Mouse (Mus musculus): ENCODE results near the gene Dab2ip. TPM values are rescaled to one million over a fixed set of nuclear protein-coding genes. Genes with fewer than 3 reads are reported as not detected.
A peak's percentile ranks its signal among the peaks of the same experiment; 100 is the strongest.

Gene Dab2ip
- polyA plus RNA-seq, 1 experiment from 2014 or later = 49.0 TPM

- Histone ChIP-seq H3K9ac (ENCODE audit: low read depth, low read length) (no peak overlapping the region), H3K4me2 (no peak overlapping the region), H3K27me3 (ENCODE audit: control insufficient read depth, insufficient read depth, low read length) (no peaks in the 10 kb centered on the region), H3K36me3 (ENCODE audit: control insufficient read depth, insufficient read depth, low read length) (no peaks in the 10 kb centered on the region), H3K9me3 (replicated peaks; ENCODE audit: control insufficient read depth, low read length) (no peaks in the 10 kb centered on the region), H3K4me3 (ENCODE audit: low read depth, low read length) (no peak overlapping the region), H3K4me1 (ENCODE audit: control insufficient read depth, insufficient read depth, low read length) (peaks cover 29% of the 10 kb centered on the region), H3K27ac (ENCODE audit: low read depth, low read length) (no peak overlapping the region)
- no peak for ATAC-seq (replicated peaks; ENCODE audit: insufficient number of reproducible peaks, low FRiP score, low TSS enrichment)
- 52% methylated on average over 4 of the region's 4 CpGs for WGBS (ENCODE audit: insufficient replicate concordance)
These were observed 8.9 kb upstream of the Dab2ip start for GRCm38 (mm10) chr2:35549191-35549590.

- 85% methylated on average over 9 of the region's 9 CpGs for WGBS (ENCODE audit: insufficient replicate concordance)
- ATAC-seq (replicated peaks; ENCODE audit: insufficient number of reproducible peaks, low FRiP score, low TSS enrichment) = no peak
- Histone ChIP-seq H3K36me3 (ENCODE audit: control insufficient read depth, insufficient read depth, low read length) (no peaks in the 10 kb centered on the region), H3K9me3 (replicated peaks; ENCODE audit: control insufficient read depth, low read length) (no peaks in the 10 kb centered on the region), H3K9ac (ENCODE audit: low read depth, low read length) (no peak overlapping the region), H3K4me3 (ENCODE audit: low read depth, low read length) (no peak overlapping the region), H3K27me3 (ENCODE audit: control insufficient read depth, insufficient read depth, low read length) (no peaks in the 10 kb centered on the region), H3K4me2 (no peak overlapping the region), H3K27ac (ENCODE audit: low read depth, low read length) (no peak overlapping the region), H3K4me1 (ENCODE audit: control insufficient read depth, insufficient read depth, low read length) (peaks cover 25% of the 10 kb centered on the region)
These were observed 8.0 kb upstream of the Dab2ip start for GRCm38 (mm10) chr2:35550097-35550496.

- H3K27ac ChIP-seq (ENCODE audit: low read depth, low read length) = no peak overlapping the region
These were observed 1.1 kb upstream of the Dab2ip start for GRCm38 (mm10) chr2:35556918-35557486.

GRCm38 (mm10) chr2:35558826-35559550 is 922 bp downstream of the Dab2ip start:
- H3K4me3 ChIP-seq (ENCODE audit: low read depth, low read length) = peak overlapping the region; percentile 21; the same call in 1 of the 2 replicates
- H3K4me2 ChIP-seq = peak overlapping the region; percentile 48
- ATAC-seq (replicated peaks; ENCODE audit: insufficient number of reproducible peaks, low FRiP score, low TSS enrichment) = no peak
- peaks cover 37% of the 10 kb centered on the region for H3K4me1 ChIP-seq (ENCODE audit: control insufficient read depth, insufficient read depth, low read length)
- peak overlapping the region; percentile 65 for H3K9ac ChIP-seq (ENCODE audit: low read depth, low read length)
- peak overlapping the region; percentile 32 for H3K27ac ChIP-seq (ENCODE audit: low read depth, low read length)
- no peaks in the 10 kb centered on the region for H3K27me3 ChIP-seq (ENCODE audit: control insufficient read depth, insufficient read depth, low read length)
- H3K36me3 ChIP-seq (ENCODE audit: control insufficient read depth, insufficient read depth, low read length) = no peaks in the 10 kb centered on the region
- 79% methylated on average over 4 of the region's 4 CpGs for WGBS (ENCODE audit: insufficient replicate concordance)
- no peaks in the 10 kb centered on the region for H3K9me3 ChIP-seq (replicated peaks; ENCODE audit: control insufficient read depth, low read length)

More at GRCm38 (mm10) chr2:35556918-35557486, 1.1 kb upstream of the Dab2ip start:
- H3K9me3 ChIP-seq (replicated peaks; ENCODE audit: control insufficient read depth, low read length) = no peaks in the 10 kb centered on the region
- no peak overlapping the region for H3K4me3 ChIP-seq (ENCODE audit: low read depth, low read length)
- H3K4me1 ChIP-seq (ENCODE audit: control insufficient read depth, insufficient read depth, low read length) = peaks cover 33% of the 10 kb centered on the region
- H3K27me3 ChIP-seq (ENCODE audit: control insufficient read depth, insufficient read depth, low read length) = no peaks in the 10 kb centered on the region
- H3K4me2 ChIP-seq = no peak overlapping the region
- WGBS (ENCODE audit: insufficient replicate concordance) = 55% methylated on average over 5 of the region's 5 CpGs
- H3K36me3 ChIP-seq (ENCODE audit: control insufficient read depth, insufficient read depth, low read length) = no peaks in the 10 kb centered on the region
- no peak for ATAC-seq (replicated peaks; ENCODE audit: insufficient number of reproducible peaks, low FRiP score, low TSS enrichment)
- no peak overlapping the region for H3K9ac ChIP-seq (ENCODE audit: low read depth, low read length)

GRCm38 (mm10) chr2:35559551-35559835 is 1.4 kb downstream of the Dab2ip start:
- H3K9ac ChIP-seq (ENCODE audit: low read depth, low read length) = no peak overlapping the region
- no peaks in the 10 kb centered on the region for H3K27me3 ChIP-seq (ENCODE audit: control insufficient read depth, insufficient read depth, low read length)
- H3K4me1 ChIP-seq (ENCODE audit: control insufficient read depth, insufficient read depth, low read length) = peaks cover 40% of the 10 kb centered on the region
- 45% methylated on average over 2 of the region's 2 CpGs for WGBS (ENCODE audit: insufficient replicate concordance)
- no peak for ATAC-seq (replicated peaks; ENCODE audit: insufficient number of reproducible peaks, low FRiP score, low TSS enrichment)
- no peaks in the 10 kb centered on the region for H3K9me3 ChIP-seq (replicated peaks; ENCODE audit: control insufficient read depth, low read length)
- no peak overlapping the region; the same call in 1 of the 2 replicates for H3K27ac ChIP-seq (ENCODE audit: low read depth, low read length)
- no peaks in the 10 kb centered on the region for H3K36me3 ChIP-seq (ENCODE audit: control insufficient read depth, insufficient read depth, low read length)
- no peak overlapping the region for H3K4me3 ChIP-seq (ENCODE audit: low read depth, low read length)
- peak overlapping the region; percentile 48 for H3K4me2 ChIP-seq

GRCm38 (mm10) chr2:35563722-35564121 is 5.7 kb downstream of the Dab2ip start:
- 38% methylated on average over 4 of the region's 4 CpGs for whole genome bisulfite sequencing (ENCODE audit: insufficient replicate concordance)
- peak; percentile 44; the same call in 1 of the 2 replicates for ATAC-seq (replicated peaks; ENCODE audit: insufficient number of reproducible peaks, low FRiP score, low TSS enrichment)
- Histone ChIP-seq H3K9ac (ENCODE audit: low read depth, low read length) (peak overlapping the region; percentile 17; the same call in 1 of the 2 replicates), H3K4me1 (ENCODE audit: control insufficient read depth, insufficient read depth, low read length) (peaks cover 37% of the 10 kb centered on the region), H3K36me3 (ENCODE audit: control insufficient read depth, insufficient read depth, low read length) (no peaks in the 10 kb centered on the region), H3K4me3 (ENCODE audit: low read depth, low read length) (no peak overlapping the region), H3K4me2 (no peak overlapping the region), H3K27me3 (ENCODE audit: control insufficient read depth, insufficient read depth, low read length) (no peaks in the 10 kb centered on the region), H3K9me3 (replicated peaks; ENCODE audit: control insufficient read depth, low read length) (no peaks in the 10 kb centered on the region), H3K27ac (ENCODE audit: low read depth, low read length) (peak overlapping the region; percentile 86)

GRCm38 (mm10) chr2:35565051-35565836 is 7.2 kb downstream of the Dab2ip start:
- ATAC-seq (replicated peaks; ENCODE audit: insufficient number of reproducible peaks, low FRiP score, low TSS enrichment) = no peak
- Histone ChIP-seq H3K4me2 (no peak overlapping the region), H3K4me3 (ENCODE audit: low read depth, low read length) (no peak overlapping the region), H3K27ac (ENCODE audit: low read depth, low read length) (no peak overlapping the region), H3K27me3 (ENCODE audit: control insufficient read depth, insufficient read depth, low read length) (no peaks in the 10 kb centered on the region), H3K9ac (ENCODE audit: low read depth, low read length) (no peak overlapping the region), H3K36me3 (ENCODE audit: control insufficient read depth, insufficient read depth, low read length) (no peaks in the 10 kb centered on the region), H3K4me1 (ENCODE audit: control insufficient read depth, insufficient read depth, low read length) (peaks cover 27% of the 10 kb centered on the region), H3K9me3 (replicated peaks; ENCODE audit: control insufficient read depth, low read length) (no peaks in the 10 kb centered on the region)
- WGBS (ENCODE audit: insufficient replicate concordance) = 84% methylated on average over 6 of the region's 6 CpGs

GRCm38 (mm10) chr2:35566957-35567693 is 9.1 kb downstream of the Dab2ip start:
- no peak for ATAC-seq (replicated peaks; ENCODE audit: insufficient number of reproducible peaks, low FRiP score, low TSS enrichment)
- peaks cover 27% of the 10 kb centered on the region for H3K4me1 ChIP-seq (ENCODE audit: control insufficient read depth, insufficient read depth, low read length)
- no peak overlapping the region for H3K9ac ChIP-seq (ENCODE audit: low read depth, low read length)
- H3K27ac ChIP-seq (ENCODE audit: low read depth, low read length) = no peak overlapping the region
- H3K4me2 ChIP-seq = no peak overlapping the region
- 66% methylated on average over 11 of the region's 11 CpGs for WGBS (ENCODE audit: insufficient replicate concordance)
- no peaks in the 10 kb centered on the region for H3K27me3 ChIP-seq (ENCODE audit: control insufficient read depth, insufficient read depth, low read length)
- H3K36me3 ChIP-seq (ENCODE audit: control insufficient read depth, insufficient read depth, low read length) = no peaks in the 10 kb centered on the region
- H3K9me3 ChIP-seq (replicated peaks; ENCODE audit: control insufficient read depth, low read length) = no peaks in the 10 kb centered on the region
- H3K4me3 ChIP-seq (ENCODE audit: low read depth, low read length) = no peak overlapping the region

Data from heart, embryonic 11.5 days (tissue).